Mouse (Mus musculus) heart, postnatal 0 days (tissue): ENCODE results near the gene Gpr84.

Source experiments
- CTCF ChIP-seq: IDR thresholded peaks from 2 replicates; pipeline ENCODE4 v1.5.1; 2016; ENCODE audit warnings: antibody characterized with exemption, control low read depth, low read depth
- EP300 ChIP-seq: IDR thresholded peaks from 2 replicates; pipeline ENCODE4 v1.6.1; 2016; ENCODE audit warnings: antibody characterized with exemption, low read depth

- TF ChIP-seq CTCF, result no peak
- TF ChIP-seq EP300, result no peak
Observed at GRCm38 (mm10) chr15:103302341-103303021, 7.9 kb downstream of the Gpr84 start.
